Mouse (Mus musculus) testis, adult 2 months (tissue): ENCODE data around the gene Tie1.

Source experiments
- CTCF ChIP-seq: fragments of 200-500 bp; IDR thresholded peaks from 2 replicates; pipeline ENCODE4 v1.5.1; 2012; ENCODE audit warnings: low read depth, mild to moderate bottlenecking, inconsistent platforms, low read length, moderate library complexity; ENCODE audit not compliant: control insufficient read depth, insufficient read depth, insufficient replicate concordance
- POLR2A ChIP-seq: fragments of 200-500 bp; IDR thresholded peaks from 2 replicates; pipeline ENCODE4 v1.6.1; 2012; ENCODE audit warnings: low read depth, mild to moderate bottlenecking, inconsistent platforms, low read length, moderate library complexity; ENCODE audit not compliant: control insufficient read depth

GRCm38 (mm10) chr4:118522248-118522647 lies 32.4 kb upstream of the Tie1 start:
- TF ChIP-seq CTCF = no peak
- no peak for TF ChIP-seq POLR2A
